Mouse (Mus musculus): Measurements from ENCODE around the gene Maco1. TPM values are rescaled to one million over a fixed set of nuclear protein-coding genes. Genes with fewer than 3 reads are reported as not detected.
A peak's percentile ranks its signal among the peaks of the same experiment; 100 is the strongest.

Gene Maco1
- polyA plus RNA-seq, 1 experiment = 14.6 TPM

- TF ChIP-seq MAX (IDR thresholded peaks at IDR 0.05) = no peak
- TF ChIP-seq USF1 (IDR thresholded peaks at IDR 0.05; ENCODE audit: low read depth) = no peak
- no peak for TF ChIP-seq CEBPB (IDR thresholded peaks at IDR 0.05; ENCODE audit: low read depth)
- TF ChIP-seq FOSL1 (IDR thresholded peaks at IDR 0.05; ENCODE audit: insufficient read depth, low read length, poor library complexity, severe bottlenecking) = no peak
- TF ChIP-seq CTCF (IDR thresholded peaks at IDR 0.05; ENCODE audit: control insufficient read depth, insufficient read depth, insufficient read length) = no peak
- no peak for TF ChIP-seq MYOD1 (IDR thresholded peaks at IDR 0.05; ENCODE audit: control insufficient read depth, insufficient read length, low read depth)
- TF ChIP-seq MYOG (IDR thresholded peaks at IDR 0.05; ENCODE audit: control insufficient read depth, extremely low read depth, insufficient read length) = no peak
Observed at GRCm38 (mm10) chr4:134767426-134768225, 85.5 kb downstream of the Maco1 start, which contains the start of gene Ldlrap1. Gene Ldlrap1, minus strand, starts transcription at chr4:134768024.

GRCm38 (mm10) chr4:134766904-134767425 is 86.2 kb downstream of the Maco1 start:
- H3K36me3 ChIP-seq (ENCODE audit: control insufficient read depth, insufficient read depth) = no peaks in the 10 kb centered on the region
- peaks cover 57% of the 10 kb centered on the region for H3K79me2 ChIP-seq (ENCODE audit: control insufficient read depth, insufficient read depth)
- H3ac ChIP-seq (ENCODE audit: control insufficient read depth, insufficient read length, low read depth) = peak overlapping the region; percentile 87
- peak overlapping the region; percentile 82 for H3K4me3 ChIP-seq (ENCODE audit: insufficient read depth, poor library complexity, severe bottlenecking)
- H3K27me3 ChIP-seq (ENCODE audit: control insufficient read depth, insufficient read depth, insufficient read length) = no peaks in the 10 kb centered on the region
- no peak for TF ChIP-seq MYOG (IDR thresholded peaks at IDR 0.05; ENCODE audit: control insufficient read depth, extremely low read depth, insufficient read length)
- no peak for TF ChIP-seq FOSL1 (IDR thresholded peaks at IDR 0.05; ENCODE audit: insufficient read depth, low read length, poor library complexity, severe bottlenecking)
- TF ChIP-seq CTCF (IDR thresholded peaks at IDR 0.05; ENCODE audit: control insufficient read depth, insufficient read depth, insufficient read length) = no peak
- TF ChIP-seq USF1 (IDR thresholded peaks at IDR 0.05; ENCODE audit: low read depth) = no peak
- TF ChIP-seq CEBPB (IDR thresholded peaks at IDR 0.05; ENCODE audit: low read depth) = no peak
- TF ChIP-seq MYOD1 (IDR thresholded peaks at IDR 0.05; ENCODE audit: control insufficient read depth, insufficient read length, low read depth) = no peak
- no peak for TF ChIP-seq MAX (IDR thresholded peaks at IDR 0.05)
- peaks cover 34% of the 10 kb centered on the region for H3K79me3 ChIP-seq (ENCODE audit: low read depth)

More at GRCm38 (mm10) chr4:134767426-134768225, 85.5 kb downstream of the Maco1 start, which contains the start of gene Ldlrap1:
- H3K27me3 ChIP-seq (ENCODE audit: control insufficient read depth, insufficient read depth, insufficient read length) = no peaks in the 10 kb centered on the region
- H3K4me3 ChIP-seq (ENCODE audit: insufficient read depth, poor library complexity, severe bottlenecking) = peak within 1 kb of the TSS; percentile 82
- peak within 1 kb of the TSS; percentile 87 for H3ac ChIP-seq (ENCODE audit: control insufficient read depth, insufficient read length, low read depth)
- peaks cover 51% of the 10 kb centered on the region for H3K79me2 ChIP-seq (ENCODE audit: control insufficient read depth, insufficient read depth)
- H3K36me3 ChIP-seq (ENCODE audit: control insufficient read depth, insufficient read depth) = no peaks in the 10 kb centered on the region
- peaks cover 31% of the 10 kb centered on the region for H3K79me3 ChIP-seq (ENCODE audit: low read depth)

- H3ac ChIP-seq (ENCODE audit: control insufficient read depth, insufficient read length, low read depth) = no peak overlapping the region
- no peaks in the 10 kb centered on the region for H3K27me3 ChIP-seq (ENCODE audit: control insufficient read depth, insufficient read depth, insufficient read length)
- TF ChIP-seq CEBPB (IDR thresholded peaks at IDR 0.05; ENCODE audit: low read depth) = no peak
- TF ChIP-seq MAX (IDR thresholded peaks at IDR 0.05) = no peak
- no peak for TF ChIP-seq MYOD1 (IDR thresholded peaks at IDR 0.05; ENCODE audit: control insufficient read depth, insufficient read length, low read depth)
- no peak for TF ChIP-seq CTCF (IDR thresholded peaks at IDR 0.05; ENCODE audit: control insufficient read depth, insufficient read depth, insufficient read length)
- TF ChIP-seq FOSL1 (IDR thresholded peaks at IDR 0.05; ENCODE audit: insufficient read depth, low read length, poor library complexity, severe bottlenecking) = no peak
- TF ChIP-seq MYOG (IDR thresholded peaks at IDR 0.05; ENCODE audit: control insufficient read depth, extremely low read depth, insufficient read length) = no peak
- TF ChIP-seq USF1 (IDR thresholded peaks at IDR 0.05; ENCODE audit: low read depth) = no peak
- H3K36me3 ChIP-seq (ENCODE audit: control insufficient read depth, insufficient read depth) = peaks cover 4% of the 10 kb centered on the region
- H3K79me2 ChIP-seq (ENCODE audit: control insufficient read depth, insufficient read depth) = peaks cover 64% of the 10 kb centered on the region
- peaks cover 40% of the 10 kb centered on the region for H3K79me3 ChIP-seq (ENCODE audit: low read depth)
- H3K4me3 ChIP-seq (ENCODE audit: insufficient read depth, poor library complexity, severe bottlenecking) = peak overlapping the region; percentile 82
Observed at GRCm38 (mm10) chr4:134766277-134766676, 86.9 kb downstream of the Maco1 start.

DNA sequence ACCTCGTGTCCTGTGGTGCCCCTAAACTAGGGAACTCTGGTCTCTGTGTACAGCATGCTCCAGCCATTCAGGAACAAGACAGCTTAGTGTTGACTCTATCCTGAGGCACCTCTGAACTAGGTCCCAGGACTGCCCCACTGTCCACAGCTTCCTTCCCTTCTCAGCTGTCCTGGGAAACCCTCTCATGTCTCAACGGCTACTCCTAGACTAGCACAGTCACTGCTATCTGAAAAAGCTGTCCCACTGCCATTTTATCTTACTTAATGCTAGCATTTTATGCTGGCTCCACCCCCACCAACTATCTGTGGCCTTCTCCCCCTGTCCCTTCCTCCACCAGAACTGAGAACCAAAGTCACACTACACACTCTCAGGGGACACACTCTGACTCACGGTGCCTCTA is 88.8 kb downstream of the Maco1 start:
- no peaks in the 10 kb centered on the region for H3K27me3 ChIP-seq (ENCODE audit: control insufficient read depth, insufficient read depth, insufficient read length)
- H3ac ChIP-seq (ENCODE audit: control insufficient read depth, insufficient read length, low read depth) = no peak overlapping the region
- H3K79me2 ChIP-seq (ENCODE audit: control insufficient read depth, insufficient read depth) = peaks cover 81% of the 10 kb centered on the region
- no peak overlapping the region for H3K4me3 ChIP-seq (ENCODE audit: insufficient read depth, poor library complexity, severe bottlenecking)
- TF ChIP-seq FOSL1 (IDR thresholded peaks at IDR 0.05; ENCODE audit: insufficient read depth, low read length, poor library complexity, severe bottlenecking) (no peak), MAX (IDR thresholded peaks at IDR 0.05) (no peak), MYOG (IDR thresholded peaks at IDR 0.05; ENCODE audit: control insufficient read depth, extremely low read depth, insufficient read length) (no peak), CEBPB (IDR thresholded peaks at IDR 0.05; ENCODE audit: low read depth) (no peak), USF1 (IDR thresholded peaks at IDR 0.05; ENCODE audit: low read depth) (no peak), CTCF (IDR thresholded peaks at IDR 0.05; ENCODE audit: control insufficient read depth, insufficient read depth, insufficient read length) (no peak), MYOD1 (IDR thresholded peaks at IDR 0.05; ENCODE audit: control insufficient read depth, insufficient read length, low read depth) (no peak)
- peaks cover 6% of the 10 kb centered on the region for H3K36me3 ChIP-seq (ENCODE audit: control insufficient read depth, insufficient read depth)
- H3K79me3 ChIP-seq (ENCODE audit: low read depth) = peaks cover 48% of the 10 kb centered on the region

DNA sequence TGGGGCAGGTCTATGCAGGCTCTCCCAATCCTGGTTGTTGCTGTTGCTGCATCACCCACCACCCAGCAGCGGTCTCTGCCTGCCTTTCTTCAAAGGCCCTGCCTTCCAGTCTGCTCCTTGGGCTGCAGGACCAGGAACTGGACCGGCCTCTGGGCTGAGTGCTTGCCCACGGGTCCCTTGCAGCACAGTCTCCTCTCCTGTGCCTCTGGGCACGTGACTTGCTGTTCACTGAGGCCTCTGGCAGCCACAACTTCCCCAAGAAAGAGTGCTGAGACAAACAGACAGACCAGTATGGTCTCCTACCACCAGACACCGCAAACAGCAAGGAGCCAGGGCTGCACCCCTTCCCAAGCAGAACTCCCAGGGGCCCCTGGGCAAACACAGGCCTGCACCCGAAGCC is 90.8 kb downstream of the Maco1 start:
- no peak overlapping the region for H3K4me3 ChIP-seq (ENCODE audit: insufficient read depth, poor library complexity, severe bottlenecking)
- peaks cover 6% of the 10 kb centered on the region for H3K36me3 ChIP-seq (ENCODE audit: control insufficient read depth, insufficient read depth)
- no peaks in the 10 kb centered on the region for H3K27me3 ChIP-seq (ENCODE audit: control insufficient read depth, insufficient read depth, insufficient read length)
- H3K79me3 ChIP-seq (ENCODE audit: low read depth) = peaks cover 52% of the 10 kb centered on the region
- H3K79me2 ChIP-seq (ENCODE audit: control insufficient read depth, insufficient read depth) = peaks cover 93% of the 10 kb centered on the region
- TF ChIP-seq CEBPB (IDR thresholded peaks at IDR 0.05; ENCODE audit: low read depth) = no peak
- TF ChIP-seq USF1 (IDR thresholded peaks at IDR 0.05; ENCODE audit: low read depth) = no peak
- no peak for TF ChIP-seq FOSL1 (IDR thresholded peaks at IDR 0.05; ENCODE audit: insufficient read depth, low read length, poor library complexity, severe bottlenecking)
- TF ChIP-seq MAX (IDR thresholded peaks at IDR 0.05) = no peak
- no peak for TF ChIP-seq MYOG (IDR thresholded peaks at IDR 0.05; ENCODE audit: control insufficient read depth, extremely low read depth, insufficient read length)
- no peak for TF ChIP-seq CTCF (IDR thresholded peaks at IDR 0.05; ENCODE audit: control insufficient read depth, insufficient read depth, insufficient read length)
- no peak for TF ChIP-seq MYOD1 (IDR thresholded peaks at IDR 0.05; ENCODE audit: control insufficient read depth, insufficient read length, low read depth)
- H3ac ChIP-seq (ENCODE audit: control insufficient read depth, insufficient read length, low read depth) = no peak overlapping the region
